Mouse (Mus musculus) macrophage (primary cell): ENCODE results near the gene Fam124a. TPM values are rescaled to one million over a fixed set of nuclear protein-coding genes. Genes with fewer than 3 reads are reported as not detected.

ENCODE experiments used
- H3K27ac ChIP-seq: fragments of 350-480 bp; formaldehyde crosslinking; 2 replicates; pipeline ENCODE4 v1.9.0; 2021
- H3K36me3 ChIP-seq: fragments of 350-480 bp; formaldehyde crosslinking; 2 replicates; pipeline ENCODE4 v1.9.0; 2021; ENCODE audit errors: inconsistent target
- H3K4me3 ChIP-seq: fragments of 350-480 bp; formaldehyde crosslinking; 2 replicates; pipeline ENCODE4 v1.9.0; 2021; ENCODE audit errors: inconsistent target
- H3K79me2 ChIP-seq: fragments of 350-480 bp; formaldehyde crosslinking; 2 replicates; pipeline ENCODE4 v1.9.0; 2021; ENCODE audit errors: inconsistent target
- WGBS: methylation state at CpG from one replicate; pipeline ENCODE4 v1.1.7; 2026; ENCODE audit warnings: inconsistent platforms; ENCODE audit not compliant: missing documents; 5-methylcytosine and 5-hydroxymethylcytosine counted together
- polyA plus RNA-seq: library from polyadenylated mRNA; stranded (reverse); fragments of 250-400 nt; gene quantifications from 3 replicates; pipeline ENCODE4 v1.2.4, GENCODE M21; 2018; ENCODE audit warnings: inconsistent platforms
- total RNA-seq, 78 experiments: library from RNA; depleted of rRNA; stranded (reverse); fragments of 250-400 nt; gene quantifications; 1 replicate in 9 of 78; 2 replicates in 24 of 78; 3 replicates in 43 of 78; 4 replicates in 2 of 78; pipeline ENCODE4 v1.2.4; 2018; ENCODE audit warnings: inconsistent platforms in 56 of 78

The Fam124a gene
- total RNA-seq (2018; cell fraction: chromatin; rRNA removed): under 1 TPM in 1 of 26 experiments, not detected in 25; 0.41 TPM
- total RNA-seq (2018; cell fraction: cytosol; rRNA removed): under 1 TPM in 1 of 26 experiments, not detected in 25; 0.05 TPM
- total RNA-seq (2018; cell fraction: nucleus; rRNA removed): under 1 TPM in 1 of 26 experiments, not detected in 25; 0.51 TPM
- polyA plus RNA-seq: 0.09 TPM in 1 of 3 replicates, not detected in the others

DNA sequence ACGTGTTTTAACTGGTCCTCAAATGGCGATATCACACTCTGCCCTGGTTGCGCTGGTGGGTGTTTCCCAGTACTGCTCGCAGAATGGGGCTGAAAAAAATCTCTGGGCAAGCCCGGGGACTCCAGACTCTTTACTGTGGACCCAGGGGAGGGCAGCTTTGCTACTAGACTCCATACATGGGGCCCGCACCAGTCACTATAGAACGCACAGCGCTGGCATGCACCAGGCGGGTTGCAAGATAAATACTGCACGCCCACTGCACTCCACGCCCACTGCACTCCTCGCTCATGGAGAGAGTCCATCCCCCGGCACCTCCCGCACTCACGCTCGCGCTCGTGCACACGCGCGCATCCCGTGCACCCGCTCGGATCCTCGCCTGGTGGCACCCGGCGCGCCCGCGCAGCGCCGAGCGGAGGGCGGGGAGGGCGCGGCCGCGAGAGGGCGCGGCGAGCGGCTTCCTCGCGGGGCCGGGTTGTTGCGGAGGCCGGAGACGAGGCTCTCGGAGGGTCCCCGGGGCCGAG, at the start of gene Fam124a:
Fam124a (plus strand) TSS at position 429 of the 521 bp plus-strand sequence.
- Histone ChIP-seq H3K36me3 (no peaks in the 10 kb centered on the region), H3K79me2 (no peaks in the 10 kb centered on the region), H3K4me3 (no peak within 1 kb of the TSS), H3K27ac (no peak within 1 kb of the TSS)
- 1% methylated on average over 51 of the region's 51 CpGs for WGBS

DNA sequence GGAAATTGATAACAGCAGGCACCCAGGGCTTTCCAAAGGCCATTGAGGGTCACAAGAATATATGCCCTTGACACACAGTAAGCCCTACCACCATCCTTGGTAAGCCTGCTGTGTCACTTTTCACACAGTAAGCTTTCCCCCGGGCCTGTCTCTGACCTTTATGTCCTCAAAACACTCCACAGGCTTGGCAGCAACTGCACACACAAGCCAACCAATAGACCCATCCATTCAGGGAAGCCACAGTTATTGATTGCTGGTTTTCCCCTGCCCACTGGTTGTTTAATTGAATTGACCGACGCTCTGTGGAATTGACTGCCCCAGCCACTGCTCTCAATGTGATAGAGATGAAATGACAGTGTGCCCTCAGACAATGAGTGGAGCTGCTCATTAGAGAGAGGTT, 49.3 kb upstream of the Fam124a start:
- H3K79me2 ChIP-seq: no peaks in the 10 kb centered on the region
- H3K4me3 ChIP-seq: no peak overlapping the region
- H3K27ac ChIP-seq: no peak overlapping the region
- no peaks in the 10 kb centered on the region for H3K36me3 ChIP-seq
- 94% methylated on average over 3 of the region's 3 CpGs for WGBS

DNA sequence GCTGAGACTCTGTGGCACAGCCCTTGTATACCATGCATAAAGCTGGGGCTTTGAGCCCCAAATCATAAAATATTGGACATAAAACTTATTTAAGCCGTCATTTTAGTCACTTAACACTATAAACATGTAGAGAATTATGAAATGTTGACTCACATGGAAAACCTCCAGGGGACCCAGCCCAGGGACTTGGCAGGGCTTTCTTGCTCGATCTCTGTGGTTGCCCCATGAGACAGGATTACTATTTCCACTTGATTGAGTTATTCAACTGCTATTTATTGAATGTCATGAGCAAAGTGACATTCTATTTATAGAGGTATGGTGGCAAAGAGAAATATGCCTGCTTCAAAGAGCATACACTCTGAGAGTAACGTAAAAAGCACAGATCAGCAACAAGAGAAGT, 46.2 kb upstream of the Fam124a start:
- Histone ChIP-seq H3K4me3 (no peak overlapping the region), H3K27ac (no peak overlapping the region), H3K79me2 (no peaks in the 10 kb centered on the region), H3K36me3 (no peaks in the 10 kb centered on the region)
- WGBS: 76% methylated on average over 3 of the region's 3 CpGs

DNA sequence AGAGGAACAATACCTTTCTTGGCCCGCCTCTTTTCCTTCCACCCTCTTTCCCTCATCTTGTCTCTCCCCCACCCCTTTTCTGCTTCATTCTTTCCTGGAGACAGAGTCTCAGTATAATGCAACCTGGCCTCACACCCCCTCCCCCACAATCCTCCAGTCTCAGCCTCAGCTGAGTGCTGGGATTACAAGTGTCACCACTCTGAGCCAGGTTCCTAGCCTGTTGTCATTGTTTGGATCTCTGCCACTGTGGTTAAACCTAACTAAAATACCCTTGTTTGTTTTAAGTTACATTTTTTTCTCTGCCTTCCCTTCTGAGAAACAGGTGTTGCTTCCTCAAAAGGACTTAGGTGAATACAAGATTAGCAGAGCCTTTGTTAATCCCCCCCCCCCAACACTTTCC, 42.7 kb upstream of the Fam124a start:
- WGBS: 91% methylated on average over 1 of the region's 1 CpGs
- H3K4me3 ChIP-seq: no peak overlapping the region
- H3K79me2 ChIP-seq: no peaks in the 10 kb centered on the region
- H3K36me3 ChIP-seq: no peaks in the 10 kb centered on the region
- no peak overlapping the region for H3K27ac ChIP-seq

DNA sequence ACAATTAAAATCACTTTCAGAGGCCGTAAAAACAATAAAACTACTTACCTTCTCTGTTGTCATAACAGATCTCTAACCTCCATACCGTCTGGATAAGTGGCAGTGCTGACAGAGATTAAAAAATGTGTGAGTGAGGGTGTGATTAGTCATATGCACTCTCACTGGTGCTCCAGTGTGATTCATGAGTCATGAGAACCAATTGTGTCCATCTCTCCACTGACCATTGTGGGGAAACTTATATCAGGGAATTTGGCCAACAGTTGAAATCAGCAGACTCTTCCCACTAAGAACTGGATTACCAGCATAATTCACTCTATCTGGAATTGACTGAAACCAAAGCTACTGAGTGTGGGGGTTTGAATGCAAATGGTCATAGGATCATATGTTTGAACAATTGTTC, 24.6 kb upstream of the Fam124a start:
- Histone ChIP-seq H3K27ac (no peak overlapping the region), H3K36me3 (no peaks in the 10 kb centered on the region), H3K79me2 (no peaks in the 10 kb centered on the region), H3K4me3 (no peak overlapping the region)
- 83% methylated on average over 2 of the region's 2 CpGs for whole genome bisulfite sequencing

DNA sequence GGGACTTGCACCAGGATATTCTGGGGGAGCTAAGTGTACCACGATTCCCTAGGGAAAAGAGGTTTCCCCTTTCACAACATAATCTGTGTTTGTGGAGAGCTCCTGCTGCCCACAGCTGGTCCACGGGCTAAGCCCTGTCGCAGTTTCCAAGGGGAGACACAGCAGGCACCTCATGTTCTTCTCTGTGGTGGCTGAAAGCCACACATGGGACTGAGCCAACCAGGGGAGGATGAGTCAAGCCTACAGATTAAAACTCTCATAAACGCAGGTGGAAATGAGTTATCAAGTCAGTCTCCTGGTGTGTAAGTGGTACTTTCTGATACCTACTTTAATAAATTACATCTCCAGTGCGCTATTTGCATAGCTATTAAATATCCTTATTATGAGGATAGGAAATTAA, 19.4 kb upstream of the Fam124a start:
- Histone ChIP-seq H3K27ac (no peak overlapping the region), H3K36me3 (no peaks in the 10 kb centered on the region), H3K4me3 (no peak overlapping the region), H3K79me2 (no peaks in the 10 kb centered on the region)
- 93% methylated on average over 5 of the region's 5 CpGs for WGBS

DNA sequence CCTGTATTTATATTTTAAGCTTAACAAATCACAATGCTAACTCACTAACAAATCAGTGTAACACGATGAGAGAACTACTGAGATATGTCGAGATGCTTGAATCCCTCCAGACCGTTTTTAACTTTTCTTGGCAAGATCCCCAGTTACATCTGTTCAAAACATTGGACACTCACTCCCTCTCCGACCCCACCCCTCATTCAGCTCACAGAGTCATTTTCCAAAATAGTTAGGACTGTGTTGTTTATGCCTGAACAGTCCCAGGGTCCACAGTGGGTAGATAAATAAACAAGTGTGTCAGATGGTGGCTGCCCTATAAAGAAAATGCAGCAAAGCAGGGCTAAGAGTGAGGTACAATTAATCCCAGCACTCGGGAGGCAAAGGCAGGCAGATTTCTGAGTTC, 18.5 kb upstream of the Fam124a start:
- Histone ChIP-seq H3K27ac (no peak overlapping the region), H3K36me3 (no peaks in the 10 kb centered on the region), H3K79me2 (no peaks in the 10 kb centered on the region), H3K4me3 (no peak overlapping the region)
- 96% methylated on average over 5 of the region's 5 CpGs for WGBS

DNA sequence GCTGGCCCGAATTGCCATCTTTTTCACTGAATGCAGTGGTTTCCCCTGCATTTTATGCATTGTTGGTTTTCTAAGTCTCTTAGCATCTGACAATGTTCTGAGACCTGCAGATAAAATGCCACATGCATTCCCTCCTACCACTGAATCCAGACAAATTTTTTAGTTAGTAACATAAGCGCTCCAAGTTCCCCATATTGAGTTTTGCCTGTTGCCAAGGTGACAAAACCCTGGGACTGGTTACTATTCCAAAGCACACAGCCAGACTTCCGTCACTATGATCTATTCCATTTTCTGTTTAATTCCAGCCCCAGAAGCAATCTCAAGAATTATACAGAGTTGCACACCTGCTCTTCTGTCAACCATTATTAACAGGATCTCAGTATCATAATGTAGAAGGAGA, 15.7 kb upstream of the Fam124a start:
- WGBS: 91% methylated on average over 3 of the region's 3 CpGs
- Histone ChIP-seq H3K79me2 (no peaks in the 10 kb centered on the region), H3K27ac (no peak overlapping the region), H3K36me3 (no peaks in the 10 kb centered on the region), H3K4me3 (no peak overlapping the region)

DNA sequence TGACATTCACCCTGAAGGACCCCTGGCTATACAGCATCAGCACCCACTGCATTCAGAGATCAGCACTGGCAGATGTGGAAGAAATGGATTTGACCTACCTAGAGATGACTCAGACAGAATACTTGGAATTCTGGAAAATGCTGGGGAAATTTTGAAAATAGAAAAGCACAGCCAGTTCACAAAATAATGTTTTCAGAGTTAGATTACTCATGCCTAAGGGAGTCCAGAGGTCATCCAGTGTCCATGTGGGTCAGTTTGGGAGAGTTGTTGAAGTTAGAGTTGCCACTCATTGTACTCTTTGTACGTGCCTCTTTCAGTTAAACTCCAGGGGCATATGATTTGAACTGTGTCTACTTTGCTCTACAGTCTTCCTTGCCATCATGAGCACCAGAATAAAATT, 13.8 kb upstream of the Fam124a start:
- no peaks in the 10 kb centered on the region for H3K79me2 ChIP-seq
- H3K36me3 ChIP-seq: no peaks in the 10 kb centered on the region
- H3K4me3 ChIP-seq: no peak overlapping the region
- no peak overlapping the region for H3K27ac ChIP-seq
- WGBS: 70% methylated on average over 1 of the region's 1 CpGs

DNA sequence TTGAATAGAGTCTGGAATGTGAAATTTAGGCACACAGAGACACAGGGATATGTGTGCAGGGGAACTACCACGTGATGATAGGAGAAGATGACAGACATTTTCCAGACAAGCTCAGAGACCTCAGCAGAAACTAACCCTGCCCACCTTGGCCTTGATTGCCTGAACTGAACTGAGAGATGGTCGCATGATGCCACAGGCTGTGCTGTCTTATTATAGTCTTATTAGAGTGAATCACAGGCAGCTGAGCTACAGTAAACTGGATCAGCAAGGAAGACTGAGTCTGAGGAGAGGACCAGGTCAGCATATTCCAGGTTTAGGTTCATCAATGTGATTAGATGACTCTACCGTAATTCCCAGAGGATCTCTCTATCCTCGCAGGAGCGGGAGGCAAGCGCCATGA, 9.2 kb upstream of the Fam124a start:
- WGBS: 89% methylated on average over 6 of the region's 6 CpGs
- no peaks in the 10 kb centered on the region for H3K79me2 ChIP-seq

DNA sequence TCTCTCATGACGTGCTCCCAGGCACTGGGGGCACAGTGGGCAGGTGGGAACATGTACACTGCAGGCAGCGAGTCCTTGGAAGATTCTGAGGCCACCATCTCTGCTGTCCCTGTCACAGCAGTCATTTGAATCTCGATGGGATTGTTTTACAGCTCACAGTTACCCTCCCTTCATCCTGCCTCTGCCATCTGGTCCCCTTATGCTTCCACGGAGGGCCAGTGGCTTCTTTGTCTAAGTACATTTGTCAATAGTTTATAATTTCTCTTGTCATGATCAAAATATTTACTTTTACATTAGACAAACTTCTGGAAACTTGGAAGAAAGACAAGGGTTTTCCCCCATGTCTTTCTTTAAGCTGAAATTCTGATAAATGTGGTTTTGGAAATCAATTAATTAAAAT, 8.8 kb upstream of the Fam124a start:
- Histone ChIP-seq H3K36me3 (no peaks in the 10 kb centered on the region), H3K27ac (no peak overlapping the region), H3K79me2 (no peaks in the 10 kb centered on the region), H3K4me3 (no peak overlapping the region)
- 63% methylated on average over 4 of the region's 4 CpGs for WGBS

More for the DNA sequence above, 9.2 kb upstream of the Fam124a start:
- H3K4me3 ChIP-seq: no peak overlapping the region
- no peak overlapping the region for H3K27ac ChIP-seq
- no peaks in the 10 kb centered on the region for H3K36me3 ChIP-seq

DNA sequence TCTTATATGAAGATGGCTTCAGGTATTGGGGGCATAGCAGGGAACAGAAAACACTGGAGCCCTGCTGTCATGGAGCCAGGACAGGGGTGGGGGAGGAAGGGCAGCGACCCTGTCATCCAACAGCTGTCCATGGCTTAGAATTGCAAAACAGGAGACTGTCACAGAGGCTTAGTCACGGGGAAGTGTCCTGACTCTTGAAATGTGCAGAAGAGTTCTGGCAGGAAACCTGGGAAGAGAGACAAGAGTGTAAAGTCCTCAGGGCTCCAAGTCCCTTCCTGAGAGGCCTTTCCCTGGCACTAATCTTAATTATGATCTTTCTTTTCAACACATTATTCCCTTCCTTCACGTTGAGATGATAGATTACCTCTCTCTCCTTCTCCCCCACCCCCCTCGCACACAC, 5.4 kb upstream of the Fam124a start:
- Histone ChIP-seq H3K4me3 (no peak overlapping the region), H3K36me3 (no peaks in the 10 kb centered on the region), H3K27ac (no peak overlapping the region), H3K79me2 (no peaks in the 10 kb centered on the region)
- WGBS: 30% methylated on average over 2 of the region's 4 CpGs

DNA sequence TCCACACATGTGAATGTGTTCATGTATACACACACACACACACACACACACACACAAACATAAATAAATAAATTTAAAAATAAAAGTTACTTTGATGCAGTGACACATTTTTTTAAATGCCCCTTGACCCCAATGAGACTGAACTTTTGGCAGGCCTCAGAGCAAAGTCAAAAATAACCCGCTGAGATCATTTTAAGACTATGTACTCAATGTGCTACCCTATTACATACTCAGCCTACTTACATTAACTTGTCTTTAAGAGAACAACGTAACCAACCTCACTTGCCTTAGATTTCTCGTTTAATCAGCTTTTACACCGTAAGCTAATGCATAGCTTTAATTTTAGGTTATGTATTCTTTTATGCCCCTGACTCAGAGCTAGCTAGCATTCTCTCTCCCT, 2.8 kb upstream of the Fam124a start:
- no peaks in the 10 kb centered on the region for H3K36me3 ChIP-seq
- H3K27ac ChIP-seq: no peak overlapping the region
- WGBS: 87% methylated on average over 4 of the region's 4 CpGs
- H3K4me3 ChIP-seq: no peak overlapping the region
- H3K79me2 ChIP-seq: no peaks in the 10 kb centered on the region

DNA sequence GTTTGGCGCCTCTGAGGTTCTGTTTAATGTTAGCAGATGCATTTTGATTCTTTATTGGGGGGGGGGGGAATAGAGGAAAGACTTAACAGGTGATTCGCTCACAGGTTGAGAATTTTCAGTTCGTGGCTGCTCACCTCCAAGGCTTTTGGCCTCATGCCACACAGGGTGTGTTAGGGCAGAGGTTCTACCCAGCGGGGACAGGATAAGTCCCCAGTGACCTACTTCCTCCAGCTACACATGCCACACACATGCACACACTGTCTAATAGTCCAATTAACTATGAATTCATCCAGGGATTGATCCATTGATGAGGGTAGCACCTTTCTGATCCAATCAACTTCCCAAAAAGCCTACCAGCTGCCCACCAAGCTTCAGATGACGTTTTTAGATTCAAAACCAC, 1.8 kb upstream of the Fam124a start:
- H3K79me2 ChIP-seq: no peaks in the 10 kb centered on the region
- H3K4me3 ChIP-seq: no peak overlapping the region
- H3K36me3 ChIP-seq: no peaks in the 10 kb centered on the region
- 69% methylated on average over 5 of the region's 5 CpGs for WGBS
- H3K27ac ChIP-seq: no peak overlapping the region

DNA sequence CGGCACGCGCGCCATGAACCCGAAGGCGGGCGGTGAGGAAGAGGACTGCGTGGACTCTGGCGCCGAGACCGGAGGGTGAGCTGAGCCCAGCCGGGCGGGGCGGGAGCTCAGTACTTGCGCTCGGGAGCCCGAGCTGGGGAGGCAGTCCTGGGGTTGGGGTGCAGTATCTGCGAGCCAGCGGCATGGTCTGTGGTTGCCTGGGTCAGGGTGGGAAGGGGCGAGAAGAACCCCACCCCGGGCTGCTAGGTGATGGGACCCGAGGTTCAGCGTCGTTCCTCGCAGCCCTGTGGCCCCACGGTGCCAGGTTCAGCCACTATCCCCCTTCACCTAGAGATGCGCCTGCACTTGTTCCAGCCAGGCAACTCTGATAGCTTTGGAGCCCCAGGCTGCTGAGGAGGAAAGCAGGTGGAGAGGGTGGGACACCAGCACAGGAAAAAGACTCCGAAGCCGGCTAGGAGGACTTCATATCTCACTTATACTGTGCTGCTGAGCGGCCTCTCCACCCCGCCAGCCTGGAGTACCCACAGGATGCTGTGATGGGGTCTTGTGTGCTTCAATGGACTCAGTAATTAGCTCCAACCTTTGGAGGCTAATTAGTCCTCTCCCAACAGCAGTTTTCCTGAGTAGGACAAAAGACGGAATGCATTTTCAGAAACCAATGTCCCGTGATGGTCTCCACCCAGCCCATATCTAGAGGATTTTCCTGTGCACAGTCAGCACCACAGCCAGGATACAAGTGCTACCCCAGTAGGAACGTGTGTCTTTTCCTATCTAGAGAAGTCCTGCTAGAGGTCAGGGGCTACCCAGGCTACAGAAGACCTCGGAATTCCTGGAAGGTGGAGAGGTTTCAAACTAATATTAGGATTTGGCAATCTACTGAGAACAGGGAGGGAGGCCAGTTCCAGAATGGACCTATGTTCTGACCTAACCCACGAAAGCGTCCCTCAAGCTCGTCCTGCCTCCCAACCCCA, 588 bp downstream of the Fam124a start:
- H3K36me3 ChIP-seq: no peaks in the 10 kb centered on the region
- 17% methylated on average over 38 of the region's 38 CpGs for WGBS
- no peak overlapping the region for H3K4me3 ChIP-seq
- no peaks in the 10 kb centered on the region for H3K79me2 ChIP-seq
- H3K27ac ChIP-seq: no peak overlapping the region
